Mouse (Mus musculus): ENCODE data around the gene Lamp3. TPM values are rescaled to one million over a fixed set of nuclear protein-coding genes. Genes with fewer than 3 reads are reported as not detected.
"Not testable (repeated sequence)": the region's sequence is repeated elsewhere in the genome, so short reads cannot be mapped to it uniquely, and the experiment has no call there.

Lamp3 gene
- 0.08 TPM in 1 of 2 replicates, not detected in the other for polyA plus RNA-seq (2015; fragmentation: Nextera tagmentation; extraction: Ambion mirVana)

- Histone ChIP-seq H3K36me3 (no peaks in the 10 kb centered on the region), H3K9ac (replicated peaks) (no peak within 1 kb of the TSS), H3K4me1 (no peaks in the 10 kb centered on the region), H3K27me3 (replicated peaks) (no peaks in the 10 kb centered on the region), H3K9me3 (replicated peaks) (no peaks in the 10 kb centered on the region), H3K4me2 (no peak within 1 kb of the TSS), H3K27ac (replicated peaks) (no peak within 1 kb of the TSS), H3K4me3 (replicated peaks) (no peak within 1 kb of the TSS)
- ATAC-seq (ENCODE audit: low FRiP score), result no peak
Measured at GRCm38 (mm10) chr16:19706216-19706615, at the start of gene Lamp3. TSS of gene Lamp3 (minus strand) at chr16:19706375.

- no peaks in the 10 kb centered on the region for H3K27me3 ChIP-seq (replicated peaks)
- no peaks in the 10 kb centered on the region for H3K36me3 ChIP-seq
- ATAC-seq (ENCODE audit: low FRiP score), result no peak
- no peaks in the 10 kb centered on the region for H3K4me1 ChIP-seq
- 81% methylated on average over 1 of the region's 1 CpGs for WGBS
- no peak overlapping the region for H3K9ac ChIP-seq (replicated peaks)
- H3K9me3 ChIP-seq (replicated peaks), result no peaks in the 10 kb centered on the region
- H3K4me2 ChIP-seq, result no peak overlapping the region
- H3K4me3 ChIP-seq (replicated peaks), result no peak overlapping the region
- H3K27ac ChIP-seq (replicated peaks), result no peak overlapping the region
Measured at GRCm38 (mm10) chr16:19732896-19733295, 26.7 kb upstream of the Lamp3 start.

GRCm38 (mm10) chr16:19724139-19724538, 18.0 kb upstream of the Lamp3 start:
- not testable (repeated sequence) for H3K4me3 ChIP-seq (replicated peaks); H3K27me3 ChIP-seq (replicated peaks); ATAC-seq (ENCODE audit: low FRiP score); H3K4me1 ChIP-seq; H3K36me3 ChIP-seq; H3K27ac ChIP-seq (replicated peaks); H3K9ac ChIP-seq (replicated peaks); H3K9me3 ChIP-seq (replicated peaks); H3K4me2 ChIP-seq
- 42% methylated on average over 2 of the region's 2 CpGs for WGBS

GRCm38 (mm10) chr16:19720959-19721358, 14.8 kb upstream of the Lamp3 start:
- Histone ChIP-seq H3K9me3 (replicated peaks) (no peaks in the 10 kb centered on the region), H3K27ac (replicated peaks) (no peak overlapping the region), H3K9ac (replicated peaks) (no peak overlapping the region), H3K4me1 (no peaks in the 10 kb centered on the region), H3K27me3 (replicated peaks) (no peaks in the 10 kb centered on the region), H3K36me3 (no peaks in the 10 kb centered on the region), H3K4me2 (no peak overlapping the region), H3K4me3 (replicated peaks) (no peak overlapping the region)
- WGBS, result 56% methylated on average over 2 of the region's 2 CpGs
- no peak for ATAC-seq (ENCODE audit: low FRiP score)

GRCm38 (mm10) chr16:19707381-19707780, 1.2 kb upstream of the Lamp3 start:
- Histone ChIP-seq H3K4me3 (replicated peaks) (no peak overlapping the region), H3K36me3 (no peaks in the 10 kb centered on the region), H3K27me3 (replicated peaks) (no peaks in the 10 kb centered on the region), H3K9ac (replicated peaks) (no peak overlapping the region), H3K27ac (replicated peaks) (no peak overlapping the region), H3K4me2 (no peak overlapping the region), H3K9me3 (replicated peaks) (no peaks in the 10 kb centered on the region), H3K4me1 (no peaks in the 10 kb centered on the region)
- 77% methylated on average over 1 of the region's 1 CpGs for WGBS
- no peak for ATAC-seq (ENCODE audit: low FRiP score)

GRCm38 (mm10) chr16:19699207-19699606, 7.0 kb downstream of the Lamp3 start:
- H3K4me1 ChIP-seq, result no peaks in the 10 kb centered on the region
- H3K4me3 ChIP-seq (replicated peaks), result no peak overlapping the region
- ATAC-seq (ENCODE audit: low FRiP score), result no peak
- H3K36me3 ChIP-seq, result no peaks in the 10 kb centered on the region
- H3K27me3 ChIP-seq (replicated peaks), result no peaks in the 10 kb centered on the region
- H3K9me3 ChIP-seq (replicated peaks), result no peaks in the 10 kb centered on the region
- H3K9ac ChIP-seq (replicated peaks), result no peak overlapping the region
- H3K4me2 ChIP-seq, result no peak overlapping the region
- H3K27ac ChIP-seq (replicated peaks), result no peak overlapping the region

- ATAC-seq (ENCODE audit: low FRiP score), result no peak
- H3K36me3 ChIP-seq, result no peaks in the 10 kb centered on the region
- H3K27ac ChIP-seq (replicated peaks), result no peak overlapping the region
- no peaks in the 10 kb centered on the region for H3K4me1 ChIP-seq
- WGBS, result 91% methylated on average over 2 of the region's 2 CpGs
- H3K4me3 ChIP-seq (replicated peaks), result no peak overlapping the region
- no peaks in the 10 kb centered on the region for H3K27me3 ChIP-seq (replicated peaks)
- H3K9me3 ChIP-seq (replicated peaks), result no peaks in the 10 kb centered on the region
- H3K4me2 ChIP-seq, result no peak overlapping the region
- H3K9ac ChIP-seq (replicated peaks), result no peak overlapping the region
Measured at GRCm38 (mm10) chr16:19670768-19671357, 35.3 kb downstream of the Lamp3 start.

- no peaks in the 10 kb centered on the region for H3K36me3 ChIP-seq
- no peak overlapping the region for H3K27ac ChIP-seq (replicated peaks)
- no peak for ATAC-seq (ENCODE audit: low FRiP score)
- no peaks in the 10 kb centered on the region for H3K4me1 ChIP-seq
- H3K4me3 ChIP-seq (replicated peaks), result no peak overlapping the region
- H3K9ac ChIP-seq (replicated peaks), result no peak overlapping the region
- no peaks in the 10 kb centered on the region for H3K9me3 ChIP-seq (replicated peaks)
- no peak overlapping the region for H3K4me2 ChIP-seq
- 65% methylated on average over 1 of the region's 1 CpGs for WGBS
- H3K27me3 ChIP-seq (replicated peaks), result no peaks in the 10 kb centered on the region
Measured at GRCm38 (mm10) chr16:19666312-19666711, 39.9 kb downstream of the Lamp3 start.

- no peak for ATAC-seq (ENCODE audit: low FRiP score)
- H3K4me1 ChIP-seq, result no peaks in the 10 kb centered on the region
- H3K36me3 ChIP-seq, result no peaks in the 10 kb centered on the region
- H3K4me2 ChIP-seq, result no peak within 1 kb of the TSS
- H3K9me3 ChIP-seq (replicated peaks), result no peaks in the 10 kb centered on the region
- no peak within 1 kb of the TSS for H3K9ac ChIP-seq (replicated peaks)
- H3K27me3 ChIP-seq (replicated peaks), result no peaks in the 10 kb centered on the region
- 92% methylated on average over 1 of the region's 1 CpGs for whole genome bisulfite sequencing
- no peak within 1 kb of the TSS for H3K27ac ChIP-seq (replicated peaks)
- no peak within 1 kb of the TSS for H3K4me3 ChIP-seq (replicated peaks)
Measured at GRCm38 (mm10) chr16:19629816-19630215, 76.4 kb downstream of the Lamp3 start, which contains the start of gene Olfr171. TSS of gene Olfr171 (minus strand) at chr16:19629916.

GRCm38 (mm10) chr16:19611782-19612181, 94.4 kb downstream of the Lamp3 start, which contains the start of gene Olfr170:
TSS of gene Olfr170 (minus strand) at chr16:19611882.
- not testable (repeated sequence) for H3K4me3 ChIP-seq (replicated peaks); H3K36me3 ChIP-seq; H3K4me2 ChIP-seq; ATAC-seq (ENCODE audit: low FRiP score); H3K27ac ChIP-seq (replicated peaks); H3K9me3 ChIP-seq (replicated peaks); H3K9ac ChIP-seq (replicated peaks); H3K27me3 ChIP-seq (replicated peaks); H3K4me1 ChIP-seq
- 81% methylated on average over 2 of the region's 2 CpGs for WGBS

Measured in neural tube, embryonic 15.5 days (tissue).